Mouse (Mus musculus) kidney, adult 10 weeks (tissue): Measurements from ENCODE around the gene Clcn5. TPM values are rescaled to one million over a fixed set of nuclear protein-coding genes. Genes with fewer than 3 reads are reported as not detected.

Experiments used
- polyA plus RNA-seq: library from polyadenylated mRNA; stranded (reverse); fragments of 350-450 nt; fragmentation: Illumina TruSeq; extraction: RNeasy Lipid Tissue Mini Kit (QIAGEN cat#74804); gene quantifications from one replicate; pipeline ENCODE4 v1.2.3, GENCODE M21; 2014; ENCODE audit warnings: low read depth, low replicate concordance

The Clcn5 gene
- 73.3 TPM for polyA plus RNA-seq

GRCm38 (mm10) chrX:7319089-7319721, at the start of gene Clcn5:
Gene Clcn5, minus strand, starts transcription at chrX:7319358.

Other genes starting within 250 kb of the Clcn5 start
- 2.0 TPM for gene Usp27x, start 56.5 kb upstream of the Clcn5 start, polyA plus RNA-seq